Mouse (Mus musculus) CH12.LX (cell line): ENCODE measurements at regions not wholly inside any gene's neighbourhood (a gene's known extent, or its start where the extent isn't known, plus 50 kb on each side); places are given as distances from the start of the nearest gene placed in this dataset.

Experiments used
- DNase-seq: peaks from one replicate; pipeline ENCODE4 v3.0.0-alpha.2; 2013; ENCODE audit errors: extremely low read depth
- H3K27ac ChIP-seq: 2 replicates; pipeline ENCODE4 v1.5.1; 2012; ENCODE audit warnings: low read depth, mild to moderate bottlenecking, control low read depth, moderate library complexity; ENCODE audit not compliant: insufficient read depth
- H3K27me3 ChIP-seq: replicated peaks from 2 replicates; pipeline ENCODE3; 2012; ENCODE audit warnings: inconsistent platforms
- H3K36me3 ChIP-seq, 2 experiments: replicated peaks in 1 of 2; 2 replicates each; pipeline versions ENCODE3 to v1.6.1; 2012; ENCODE audit warnings: inconsistent platforms in 1 of 2, low read length in 1 of 2, mild to moderate bottlenecking in 1 of 2, mixed read lengths in 1 of 2, moderate library complexity in 1 of 2; ENCODE audit not compliant: control insufficient read depth in 1 of 2, insufficient read depth in 1 of 2
- H3K4me1 ChIP-seq, 2 experiments: 2 replicates each; pipeline ENCODE4 v1.6.1; 2012; ENCODE audit warnings: inconsistent platforms in 1 of 2, moderate library complexity in 1 of 2; ENCODE audit not compliant: insufficient read depth in 2 of 2, control insufficient read depth in 1 of 2
- H3K4me2 ChIP-seq: 2 replicates; pipeline ENCODE4 v1.6.1; 2012; ENCODE audit warnings: low read depth, mild to moderate bottlenecking, control low read depth; ENCODE audit not compliant: poor library complexity, insufficient read depth, severe bottlenecking
- H3K4me3 ChIP-seq, 3 experiments: fragments of 150-350 bp in 1 of 3; sonication (generic) in 1 of 3; replicated peaks in 1 of 3; 2 replicates each; pipeline versions ENCODE3 to v1.5.1; 2011 to 2012; ENCODE audit warnings: low read depth in 2 of 3, low read length in 2 of 3, mild to moderate bottlenecking in 2 of 3, moderate library complexity in 2 of 3, control low read depth in 1 of 3, improper control_type of control experiment in 1 of 3, inconsistent platforms in 1 of 3, mixed read lengths in 1 of 3; ENCODE audit not compliant: poor library complexity in 1 of 3
- H3K79me2 ChIP-seq: replicated peaks from 2 replicates; pipeline ENCODE4 v1.6.1; 2012; ENCODE audit warnings: mild to moderate bottlenecking, moderate library complexity; ENCODE audit not compliant: control insufficient read depth, poor library complexity, insufficient read depth, severe bottlenecking; ENCODE audit errors: extremely low read depth
- H3K9ac ChIP-seq: 2 replicates; pipeline ENCODE4 v1.6.1; 2012; ENCODE audit warnings: low read depth, mild to moderate bottlenecking, control low read depth, moderate library complexity; ENCODE audit not compliant: insufficient read depth
- H3K9me3 ChIP-seq: replicated peaks from 2 replicates; pipeline ENCODE3; 2012; ENCODE audit warnings: low read length, inconsistent platforms, mixed read lengths
- CTCF ChIP-seq, 2 experiments: IDR thresholded peaks in 1 of 2; conservative IDR thresholded peaks in 1 of 2; 2 replicates each; pipeline ENCODE4 v1.5.1; 2011 to 2012; ENCODE audit warnings: low read depth in 2 of 2, low read length in 2 of 2, improper control_type of control experiment in 1 of 2, inconsistent platforms in 1 of 2, mild to moderate bottlenecking in 1 of 2, moderate library complexity in 1 of 2
- E2F4 ChIP-seq: IDR thresholded peaks from 2 replicates; pipeline ENCODE4 v1.6.1; 2011; ENCODE audit warnings: low read depth, low read length, improper control_type of control experiment; ENCODE audit not compliant: insufficient replicate concordance
- ELF1 ChIP-seq: IDR thresholded peaks from 2 replicates; pipeline ENCODE4 v1.6.1; 2014; ENCODE audit warnings: low read depth, mild to moderate bottlenecking, inconsistent platforms, low read length, improper control_type of control experiment
- EP300 ChIP-seq: IDR thresholded peaks from 2 replicates; pipeline ENCODE4 v1.6.1; 2011; ENCODE audit warnings: low read length, improper control_type of control experiment
- GABPA ChIP-seq: IDR thresholded peaks from 2 replicates; pipeline ENCODE4 v1.6.1; 2012; ENCODE audit warnings: low read depth, low read length, improper control_type of control experiment, inconsistent platforms; ENCODE audit not compliant: insufficient replicate concordance
- IRF4 ChIP-seq: IDR thresholded peaks from 2 replicates; pipeline ENCODE4 v1.6.1; 2014; ENCODE audit warnings: low read depth, mild to moderate bottlenecking, inconsistent platforms, low read length, improper control_type of control experiment
- JUND ChIP-seq: conservative IDR thresholded peaks from 2 replicates; pipeline ENCODE4 v1.6.1; 2011; ENCODE audit warnings: low read depth, low read length, improper control_type of control experiment
- MEF2A ChIP-seq: IDR thresholded peaks from 2 replicates; pipeline ENCODE4 v1.6.1; 2014; ENCODE audit warnings: low read depth, mild to moderate bottlenecking, inconsistent platforms, low read length, improper control_type of control experiment, borderline replicate concordance
- NELFE ChIP-seq: IDR thresholded peaks from 2 replicates; pipeline ENCODE4 v1.6.1; 2011; ENCODE audit warnings: low read depth, low read length, improper control_type of control experiment
- RAD21 ChIP-seq: IDR thresholded peaks from 2 replicates; pipeline ENCODE4 v1.6.1; 2011; ENCODE audit warnings: low read depth, mild to moderate bottlenecking, low read length, improper control_type of control experiment, moderate library complexity
- RCOR1 ChIP-seq: conservative IDR thresholded peaks from 2 replicates; pipeline ENCODE4 v1.6.1; 2012; ENCODE audit warnings: low read depth, mild to moderate bottlenecking, inconsistent platforms, low read length, improper control_type of control experiment
- SMC3 ChIP-seq: IDR thresholded peaks from 2 replicates; pipeline ENCODE4 v1.6.1; 2011; ENCODE audit warnings: low read depth, low read length, improper control_type of control experiment
- TBP ChIP-seq: conservative IDR thresholded peaks from 2 replicates; pipeline ENCODE4 v1.6.1; 2011; ENCODE audit warnings: low read depth, low read length, improper control_type of control experiment
- TCF12 ChIP-seq: IDR thresholded peaks from 2 replicates; pipeline ENCODE4 v1.6.1; 2014; ENCODE audit warnings: low read depth, mild to moderate bottlenecking, inconsistent platforms, low read length, improper control_type of control experiment
- UBTF ChIP-seq: IDR thresholded peaks from 2 replicates; pipeline ENCODE4 v1.6.1; 2012; ENCODE audit warnings: low read depth, mild to moderate bottlenecking, inconsistent platforms, low read length, improper control_type of control experiment, moderate library complexity
- USF1 ChIP-seq: IDR thresholded peaks from 2 replicates; pipeline ENCODE4 v1.6.1; 2014; ENCODE audit warnings: low read depth, mild to moderate bottlenecking, inconsistent platforms, low read length, improper control_type of control experiment
- USF2 ChIP-seq: conservative IDR thresholded peaks from 2 replicates; pipeline ENCODE4 v1.6.1; 2011; ENCODE audit warnings: low read depth, low read length, improper control_type of control experiment
- ZNF384 ChIP-seq: IDR thresholded peaks from 2 replicates; pipeline ENCODE4 v1.6.1; 2012; ENCODE audit warnings: low read depth, low read length, improper control_type of control experiment, inconsistent platforms
- dilution Hi-C: fragments of 300-500 bp; cut with MboI; formaldehyde crosslinking; loops from 2 replicates; pipeline ENCODE4 v1.14.3; 2020; ENCODE audit warnings: low sequenced_read_pairs; ENCODE audit not compliant: extremely low pct_unique_long_range_greater_than_20kb, extremely low pct_ligation_motif_present
- in situ Hi-C: fragments of 300-500 bp; cut with MboI; formaldehyde crosslinking; loops from 3 replicates; pipeline ENCODE4 v1.14.3; 2019; ENCODE audit warnings: low sequenced_read_pairs, low pct_ligation_motif_present, low pct_unique_long_range_greater_than_20kb, mixed read lengths

DNA sequence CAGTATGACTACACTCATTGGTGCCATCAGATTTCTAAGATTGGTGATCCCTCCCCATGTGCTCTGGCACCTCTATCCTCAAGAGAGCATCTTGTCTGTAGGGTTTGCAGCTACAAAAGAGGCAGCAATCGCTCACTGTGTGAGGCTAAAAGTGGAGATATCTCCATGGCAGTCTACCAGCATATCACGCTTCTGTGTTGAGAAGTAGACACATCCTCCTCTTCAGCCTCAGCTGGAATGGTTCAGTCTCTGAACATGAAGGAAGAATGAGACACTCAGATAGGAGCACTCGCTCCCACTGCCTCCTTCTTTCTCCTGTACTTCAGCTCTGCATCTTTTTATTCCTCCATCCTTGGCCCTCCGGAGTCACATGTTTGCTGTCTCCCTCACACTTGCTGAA, 677.6 kb upstream of the Vstm2b start:
- Histone ChIP-seq H3K27ac (no peak overlapping the region), H3K9ac (no peak overlapping the region), H3K4me1 (no peaks in the 10 kb centered on the region), H3K9me3 (no peaks in the 10 kb centered on the region), H3K36me3 (no peaks in the 10 kb centered on the region), H3K4me2 (no peak overlapping the region), H3K79me2 (no peaks in the 10 kb centered on the region), H3K4me3 (no peak overlapping the region), H3K27me3 (no peaks in the 10 kb centered on the region)
- dilution Hi-C loops = no loop called here
- TF ChIP-seq NELFE = no peak
- TF ChIP-seq CTCF (conservative IDR thresholded peaks at IDR 0.05 in 1 of 2, IDR thresholded peaks at IDR 0.05 in 1 of 2; ENCODE audit: low read depth in 2 of 2, low read length in 2 of 2) = no peak
- TF ChIP-seq GABPA = no peak
- TF ChIP-seq ZNF384 = no peak
- TF ChIP-seq EP300 = no peak
- TF ChIP-seq RAD21 = no peak
- TF ChIP-seq SMC3 = no peak
- no peak for TF ChIP-seq UBTF
- TF ChIP-seq MEF2A = no peak
- in situ Hi-C loops = no loop called here
- no peak for DNase-seq

DNA sequence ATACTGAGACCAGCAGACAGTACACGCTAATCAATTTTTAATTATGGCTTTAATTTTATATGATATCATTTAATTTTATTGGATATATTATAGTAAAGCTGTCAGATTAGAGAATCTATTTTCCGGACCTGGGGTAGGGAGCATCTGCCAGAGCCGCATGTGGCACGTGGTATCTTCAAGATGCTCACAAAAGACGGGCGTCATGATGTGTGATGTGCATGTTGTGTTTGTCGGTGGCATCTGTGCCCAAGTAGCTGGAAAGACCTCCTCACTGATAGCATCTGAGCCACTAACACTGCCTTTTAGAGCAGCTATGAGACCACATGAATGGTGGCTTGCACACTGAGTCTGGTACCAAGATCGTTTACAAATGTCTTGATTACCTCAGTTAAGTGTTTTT, 652.9 kb upstream of the Vstm2b start:
- Histone ChIP-seq H3K79me2 (no peaks in the 10 kb centered on the region), H3K9ac (no peak overlapping the region), H3K4me2 (no peak overlapping the region), H3K27ac (no peak overlapping the region), H3K27me3 (no peaks in the 10 kb centered on the region), H3K36me3 (no peaks in the 10 kb centered on the region)
- no peak for DNase-seq
- dilution Hi-C loops = no loop called here
- TF ChIP-seq TCF12 (no peak), E2F4 (no peak), IRF4 (no peak), SMC3 (no peak)
- TF ChIP-seq, all 38 proteins: peak for 0
- no peaks in the 10 kb centered on the region for H3K9me3 ChIP-seq
- in situ Hi-C loops = no loop called here
- H3K4me1 ChIP-seq = no peaks in the 10 kb centered on the region
- H3K4me3 ChIP-seq = no peak overlapping the region

DNA sequence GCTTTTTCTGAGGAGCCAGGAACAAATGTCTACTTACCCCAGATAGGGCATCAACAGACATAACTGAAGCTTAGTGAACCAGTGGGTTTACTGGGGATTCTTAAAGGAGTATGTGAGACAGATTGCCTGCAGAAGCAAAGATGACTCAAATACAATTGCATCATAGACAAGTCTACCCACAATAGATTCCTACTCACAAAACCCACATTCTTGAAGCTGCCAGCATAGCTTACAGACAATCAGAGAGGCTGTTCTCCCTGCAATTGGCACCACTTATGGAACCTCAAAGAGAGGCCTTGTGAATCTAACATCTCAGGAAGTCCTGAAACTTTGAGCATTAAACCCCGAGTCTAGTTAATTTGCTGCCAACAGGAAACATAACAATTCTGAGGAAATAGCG, 649.6 kb upstream of the Vstm2b start:
- Histone ChIP-seq H3K4me3 (no peak overlapping the region), H3K4me2 (no peak overlapping the region), H3K79me2 (no peaks in the 10 kb centered on the region), H3K9me3 (no peaks in the 10 kb centered on the region), H3K27ac (no peak overlapping the region)
- dilution Hi-C loops = no loop called here
- DNase-seq = no peak
- TF ChIP-seq JUND (no peak), EP300 (no peak), IRF4 (no peak), USF1 (no peak), USF2 (no peak), ELF1 (no peak), RCOR1 (no peak), E2F4 (no peak), TCF12 (no peak), TBP (no peak)
- TF ChIP-seq, all 38 proteins: peak for 0
- Histone ChIP-seq H3K36me3 (no peaks in the 10 kb centered on the region), H3K4me1 (no peaks in the 10 kb centered on the region), H3K9ac (no peak overlapping the region), H3K27me3 (no peaks in the 10 kb centered on the region)
- in situ Hi-C loops = no loop called here
